Mouse (Mus musculus) C2C12 (cell line): ENCODE measurements around the gene Axin1.

Source experiments
- CTCF ChIP-seq: IDR thresholded peaks from one replicate; pipeline ENCODE4 v1.5.1; 2011; ENCODE audit not compliant: control insufficient read depth, insufficient read depth, insufficient read length
- MAX ChIP-seq: IDR thresholded peaks from one replicate; pipeline ENCODE4 v1.6.1; 2011; ENCODE audit warnings: mild to moderate bottlenecking, control low read depth
- MYOG ChIP-seq: IDR thresholded peaks from one replicate; pipeline ENCODE4 v1.6.1; 2011; ENCODE audit not compliant: control insufficient read depth, insufficient read length; ENCODE audit errors: extremely low read depth
- USF1 ChIP-seq: IDR thresholded peaks from one replicate; pipeline ENCODE4 v1.6.1; 2011; ENCODE audit warnings: low read depth, mild to moderate bottlenecking, control low read depth, moderate library complexity

DNA sequence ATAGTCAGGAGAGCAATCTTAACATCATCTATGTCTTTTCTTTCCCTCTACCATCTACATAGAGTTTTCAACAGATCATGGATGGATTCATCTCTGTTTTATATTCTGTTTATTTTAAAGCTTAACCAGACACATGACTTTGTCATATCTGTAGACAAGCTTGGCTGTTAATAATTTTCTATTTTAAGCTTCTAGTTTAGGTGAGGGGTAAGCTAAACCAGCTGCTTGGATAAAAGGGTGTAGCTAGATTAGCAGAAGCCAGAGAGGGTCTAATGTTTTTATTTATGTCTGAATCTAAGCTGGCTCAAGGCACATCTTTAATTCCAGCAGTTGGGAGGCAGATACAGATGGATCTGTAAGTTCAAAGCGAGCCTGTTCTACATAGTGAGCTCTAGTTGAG, 24.2 kb downstream of the Axin1 start:
- no peak for TF ChIP-seq CTCF
- no peak for TF ChIP-seq MAX
- no peak for TF ChIP-seq USF1
- no peak for TF ChIP-seq MYOG
